Mouse (Mus musculus) hindbrain, embryonic 12.5 days (tissue): ENCODE data around the gene Gm7168. TPM values are rescaled to one million over a fixed set of nuclear protein-coding genes. Genes with fewer than 3 reads are reported as not detected.
"Not testable (repeated sequence)": the region's sequence is repeated elsewhere in the genome, so short reads cannot be mapped to it uniquely, and the experiment has no call there.

Source experiments
- ATAC-seq: fragments of 200-750 bp; cut with Nextera tagmentation; 2 replicates; pipeline ENCODE4 v1.8.0; 2017; ENCODE audit warnings: moderate TSS enrichment; ENCODE audit not compliant: low FRiP score
- H3K27ac ChIP-seq: fragments of 300-500 bp; sonication (generic); 2 replicates; pipeline ENCODE4 v1.5.1; 2016; ENCODE audit warnings: mild to moderate bottlenecking
- H3K27me3 ChIP-seq: fragments of 300-500 bp; sonication (generic); 2 replicates; pipeline ENCODE4 v1.6.1; 2016; ENCODE audit warnings: mild to moderate bottlenecking
- H3K36me3 ChIP-seq: fragments of 300-500 bp; sonication (generic); 2 replicates; pipeline ENCODE4 v1.6.1; 2016; ENCODE audit warnings: mild to moderate bottlenecking
- H3K4me1 ChIP-seq: fragments of 300-500 bp; sonication (generic); 2 replicates; pipeline ENCODE4 v1.6.1; 2016
- H3K4me2 ChIP-seq: fragments of 300-500 bp; sonication (generic); replicated peaks from 2 replicates; pipeline ENCODE4 v1.6.1; 2016; ENCODE audit warnings: mild to moderate bottlenecking
- H3K4me3 ChIP-seq: fragments of 300-500 bp; sonication (generic); 2 replicates; pipeline ENCODE4 v1.5.1; 2016; ENCODE audit warnings: mild to moderate bottlenecking
- H3K9ac ChIP-seq: fragments of 300-500 bp; sonication (generic); 2 replicates; pipeline ENCODE4 v1.6.1; 2016; ENCODE audit warnings: mild to moderate bottlenecking, moderate library complexity
- H3K9me3 ChIP-seq: fragments of 300-500 bp; sonication (generic); replicated peaks from 2 replicates; pipeline ENCODE4 v1.6.1; 2016; ENCODE audit warnings: mild to moderate bottlenecking
- WGBS: fragments of 180-500 bp; shearing (Covaris S2); methylation state at CpG from one replicate; pipeline ENCODE4 v1.1.7; 2016; 5-methylcytosine and 5-hydroxymethylcytosine counted together
- polyA plus RNA-seq: library from polyadenylated mRNA; unstranded; fragments of >200 nt; fragmentation: Nextera tagmentation; extraction: Ambion mirVana; gene quantifications from 2 replicates; pipeline ENCODE4 v1.2.1, GENCODE M21; 2016

The Gm7168 gene
- polyA plus RNA-seq = not detected in 2 replicates

GRCm38 (mm10) chr17:13948073-13948472 lies at the start of gene Gm7168:
Gene Gm7168 (plus strand): TSS chr17:13948373.
- not testable (repeated sequence) for H3K27ac ChIP-seq, H3K9ac ChIP-seq, H3K36me3 ChIP-seq, H3K9me3 ChIP-seq, H3K4me3 ChIP-seq, H3K4me1 ChIP-seq, ATAC-seq, H3K27me3 ChIP-seq, H3K4me2 ChIP-seq
- 87% methylated on average over 1 of the region's 2 CpGs for WGBS

- Histone ChIP-seq H3K36me3 (peaks cover 46% of the 10 kb centered on the region), H3K9ac (no peak overlapping the region), H3K27me3 (no peaks in the 10 kb centered on the region), H3K4me3 (no peak overlapping the region), H3K9me3 (no peaks in the 10 kb centered on the region), H3K27ac (no peak overlapping the region), H3K4me1 (no peaks in the 10 kb centered on the region), H3K4me2 (no peak overlapping the region)
- ATAC-seq = no peak
- 92% methylated on average over 17 of the region's 17 CpGs for WGBS
These were observed 49.3 kb upstream of the Gm7168 start for GRCm38 (mm10) chr17:13898838-13899237.

GRCm38 (mm10) chr17:13899241-13899640 lies 48.9 kb upstream of the Gm7168 start:
- no peak for ATAC-seq
- H3K4me2 ChIP-seq = no peak overlapping the region
- H3K9me3 ChIP-seq = no peaks in the 10 kb centered on the region
- no peak overlapping the region for H3K9ac ChIP-seq
- peaks cover 50% of the 10 kb centered on the region for H3K36me3 ChIP-seq
- no peaks in the 10 kb centered on the region for H3K27me3 ChIP-seq
- no peak overlapping the region for H3K4me3 ChIP-seq
- 93% methylated on average over 7 of the region's 7 CpGs for WGBS
- H3K27ac ChIP-seq = no peak overlapping the region
- H3K4me1 ChIP-seq = no peaks in the 10 kb centered on the region

GRCm38 (mm10) chr17:13903793-13904192 lies 44.4 kb upstream of the Gm7168 start:
- WGBS = 93% methylated on average over 8 of the region's 8 CpGs
- Histone ChIP-seq H3K36me3 (peaks cover 50% of the 10 kb centered on the region), H3K27me3 (no peaks in the 10 kb centered on the region), H3K27ac (no peak overlapping the region), H3K4me2 (no peak overlapping the region), H3K9me3 (no peaks in the 10 kb centered on the region), H3K4me1 (no peaks in the 10 kb centered on the region), H3K4me3 (no peak overlapping the region), H3K9ac (no peak overlapping the region)
- ATAC-seq = no peak

- Histone ChIP-seq H3K27ac (no peak overlapping the region), H3K9ac (no peak overlapping the region), H3K4me2 (no peak overlapping the region), H3K9me3 (no peaks in the 10 kb centered on the region), H3K4me1 (no peaks in the 10 kb centered on the region), H3K4me3 (no peak overlapping the region), H3K27me3 (no peaks in the 10 kb centered on the region), H3K36me3 (peaks cover 33% of the 10 kb centered on the region)
- ATAC-seq = no peak
- 98% methylated on average over 5 of the region's 5 CpGs for WGBS
These were observed 41.1 kb upstream of the Gm7168 start for GRCm38 (mm10) chr17:13907082-13907481.

- ATAC-seq = no peak
- WGBS = 92% methylated on average over 1 of the region's 1 CpGs
- H3K4me1 ChIP-seq = no peaks in the 10 kb centered on the region
These were observed 40.5 kb upstream of the Gm7168 start for GRCm38 (mm10) chr17:13907681-13908080.

GRCm38 (mm10) chr17:13913951-13914350 lies 34.2 kb upstream of the Gm7168 start:
- 85% methylated on average over 4 of the region's 4 CpGs for WGBS
- no peaks in the 10 kb centered on the region for H3K27me3 ChIP-seq
- no peaks in the 10 kb centered on the region for H3K4me1 ChIP-seq
- H3K9ac ChIP-seq = no peak overlapping the region
- H3K4me2 ChIP-seq = no peak overlapping the region
- ATAC-seq = no peak
- H3K9me3 ChIP-seq = no peaks in the 10 kb centered on the region
- no peak overlapping the region for H3K27ac ChIP-seq
- H3K36me3 ChIP-seq = no peaks in the 10 kb centered on the region
- no peak overlapping the region for H3K4me3 ChIP-seq

More at GRCm38 (mm10) chr17:13907681-13908080, 40.5 kb upstream of the Gm7168 start:
- peaks cover 29% of the 10 kb centered on the region for H3K36me3 ChIP-seq
- H3K4me2 ChIP-seq = no peak overlapping the region
- H3K9ac ChIP-seq = no peak overlapping the region
- no peaks in the 10 kb centered on the region for H3K9me3 ChIP-seq
- no peak overlapping the region for H3K4me3 ChIP-seq
- no peak overlapping the region for H3K27ac ChIP-seq
- no peaks in the 10 kb centered on the region for H3K27me3 ChIP-seq

- no peaks in the 10 kb centered on the region for H3K4me1 ChIP-seq
- H3K27me3 ChIP-seq = no peaks in the 10 kb centered on the region
- H3K27ac ChIP-seq = no peak overlapping the region
- no peak overlapping the region for H3K4me3 ChIP-seq
- 70% methylated on average over 4 of the region's 4 CpGs for WGBS
- H3K36me3 ChIP-seq = no peaks in the 10 kb centered on the region
- H3K9ac ChIP-seq = no peak overlapping the region
- no peak for ATAC-seq
- no peaks in the 10 kb centered on the region for H3K9me3 ChIP-seq
- H3K4me2 ChIP-seq = no peak overlapping the region
These were observed 33.6 kb upstream of the Gm7168 start for GRCm38 (mm10) chr17:13914531-13914930.

- H3K4me1 ChIP-seq = 0 out of 2 replicates have a peak, but pooled peaks cover 3% of the 10 kb centered on the region
- no peak for ATAC-seq
- H3K36me3 ChIP-seq = no peaks in the 10 kb centered on the region
- no peaks in the 10 kb centered on the region for H3K27me3 ChIP-seq
- no peaks in the 10 kb centered on the region for H3K9me3 ChIP-seq
- no peak overlapping the region for H3K4me3 ChIP-seq
- H3K4me2 ChIP-seq = no peak overlapping the region
- H3K27ac ChIP-seq = no peak overlapping the region
- WGBS = 53% methylated on average over 2 of the region's 2 CpGs
- no peak overlapping the region for H3K9ac ChIP-seq
These were observed 27.4 kb upstream of the Gm7168 start for GRCm38 (mm10) chr17:13920771-13921170.

- Histone ChIP-seq H3K9ac (no peak overlapping the region), H3K4me1 (0 out of 2 replicates have a peak, but pooled peaks cover 3% of the 10 kb centered on the region), H3K36me3 (no peaks in the 10 kb centered on the region), H3K27ac (no peak overlapping the region), H3K4me3 (no peak overlapping the region), H3K4me2 (no peak overlapping the region), H3K9me3 (no peaks in the 10 kb centered on the region), H3K27me3 (no peaks in the 10 kb centered on the region)
- 62% methylated on average over 2 of the region's 2 CpGs for WGBS
- no peak for ATAC-seq
These were observed 24.8 kb upstream of the Gm7168 start for GRCm38 (mm10) chr17:13923418-13923817.

GRCm38 (mm10) chr17:13924588-13924987 lies 23.6 kb upstream of the Gm7168 start:
- ATAC-seq = no peak
- no peak overlapping the region for H3K27ac ChIP-seq
- H3K27me3 ChIP-seq = no peaks in the 10 kb centered on the region
- 0 out of 2 replicates have a peak, but pooled peaks cover 3% of the 10 kb centered on the region for H3K4me1 ChIP-seq
- 94% methylated on average over 2 of the region's 2 CpGs for WGBS
- no peaks in the 10 kb centered on the region for H3K36me3 ChIP-seq
- no peak overlapping the region for H3K4me2 ChIP-seq
- no peak overlapping the region for H3K4me3 ChIP-seq
- no peaks in the 10 kb centered on the region for H3K9me3 ChIP-seq
- no peak overlapping the region for H3K9ac ChIP-seq

- no peak overlapping the region for H3K4me3 ChIP-seq
- no peak overlapping the region for H3K9ac ChIP-seq
- no peak for ATAC-seq
- H3K4me1 ChIP-seq = 0 out of 2 replicates have a peak, but pooled peaks cover 3% of the 10 kb centered on the region
- H3K4me2 ChIP-seq = no peak overlapping the region
- no peaks in the 10 kb centered on the region for H3K27me3 ChIP-seq
- WGBS = 66% methylated on average over 3 of the region's 3 CpGs
- no peak overlapping the region for H3K27ac ChIP-seq
- no peaks in the 10 kb centered on the region for H3K36me3 ChIP-seq
- H3K9me3 ChIP-seq = no peaks in the 10 kb centered on the region
These were observed 22.2 kb upstream of the Gm7168 start for GRCm38 (mm10) chr17:13925931-13926330.

GRCm38 (mm10) chr17:13930421-13930820 lies 17.8 kb upstream of the Gm7168 start:
- Histone ChIP-seq H3K27me3 (no peaks in the 10 kb centered on the region), H3K4me2 (no peak overlapping the region), H3K4me3 (no peak overlapping the region), H3K9ac (no peak overlapping the region), H3K27ac (no peak overlapping the region), H3K9me3 (no peaks in the 10 kb centered on the region), H3K36me3 (no peaks in the 10 kb centered on the region), H3K4me1 (no peaks in the 10 kb centered on the region)
- ATAC-seq = no peak
- WGBS = 85% methylated on average over 9 of the region's 9 CpGs
